Mouse (Mus musculus) thymus, postnatal 36 days (tissue): ENCODE measurements around the gene Fndc5.
A peak's percentile ranks its signal among the peaks of the same experiment; 100 is the strongest.

ENCODE experiments used
- DNase-seq, 2 experiments: peaks; one replicate each; pipeline ENCODE4 v3.0.0; 2022; ENCODE audit warnings: mixed read lengths in 2 of 2

Fndc5 gene

GRCm38 (mm10) chr4:129136579-129137391, at the start of gene Fndc5:
Gene Fndc5 (plus strand): TSS chr4:129136999.
- DNase-seq: no peak

- no peak for DNase-seq
Measured at GRCm38 (mm10) chr4:129087850-129088249, 48.9 kb upstream of the Fndc5 start.

GRCm38 (mm10) chr4:129095276-129095675, 41.5 kb upstream of the Fndc5 start:
- no peak for DNase-seq

DNA sequence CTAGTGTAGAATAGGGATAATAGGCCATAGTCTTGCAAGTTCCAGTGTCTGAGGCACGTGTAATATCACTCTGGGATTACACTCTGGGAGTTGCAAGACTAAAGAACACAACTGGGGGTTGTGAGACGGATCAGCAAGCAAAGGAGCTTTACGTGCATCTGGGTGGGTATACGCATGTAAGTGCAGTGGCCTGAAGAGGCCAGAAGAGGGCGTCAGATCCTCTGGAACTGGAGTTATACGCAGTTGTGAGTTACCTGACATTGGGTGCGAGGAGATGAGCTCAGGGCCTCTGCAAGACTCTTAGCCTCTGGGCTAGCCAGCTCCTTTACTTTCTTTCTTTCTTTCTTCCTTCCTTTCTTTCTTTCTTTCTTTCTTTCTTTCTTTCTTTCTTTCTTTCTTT, 39.8 kb upstream of the Fndc5 start:
- no peak for DNase-seq

DNA sequence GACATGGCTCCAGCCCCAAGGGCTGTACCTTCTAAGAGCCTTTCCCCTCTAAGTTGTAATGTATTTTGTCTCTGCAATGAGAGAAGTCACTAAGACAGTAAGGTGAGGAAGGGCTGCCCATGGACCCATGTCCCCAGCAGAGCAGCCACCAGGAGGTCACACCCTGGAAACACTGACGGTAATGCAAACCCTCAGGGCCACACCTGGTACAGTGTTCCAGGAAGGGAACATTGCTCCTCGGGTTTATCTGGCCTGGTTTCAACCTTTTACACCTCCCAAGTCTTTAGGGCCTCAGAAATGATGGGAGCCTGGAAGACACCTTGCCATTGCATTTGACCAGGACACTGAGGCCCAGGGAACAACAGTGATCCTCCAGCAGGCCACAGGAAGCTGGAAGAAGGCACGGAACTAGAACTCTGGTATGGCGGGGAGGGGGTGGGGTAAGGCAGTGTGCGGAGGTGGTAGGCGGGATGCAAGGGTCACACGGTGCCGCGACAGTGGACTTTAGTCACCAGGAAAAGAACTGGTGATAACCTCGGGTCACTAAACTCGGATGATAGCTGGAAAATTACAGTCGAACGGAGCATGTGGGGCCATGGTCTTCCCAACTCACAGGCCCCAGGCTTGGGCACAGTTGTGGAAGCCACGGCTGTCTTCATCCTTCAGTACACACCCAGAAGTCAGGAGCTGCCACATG, 34.5 kb upstream of the Fndc5 start:
- no peak for DNase-seq

DNA sequence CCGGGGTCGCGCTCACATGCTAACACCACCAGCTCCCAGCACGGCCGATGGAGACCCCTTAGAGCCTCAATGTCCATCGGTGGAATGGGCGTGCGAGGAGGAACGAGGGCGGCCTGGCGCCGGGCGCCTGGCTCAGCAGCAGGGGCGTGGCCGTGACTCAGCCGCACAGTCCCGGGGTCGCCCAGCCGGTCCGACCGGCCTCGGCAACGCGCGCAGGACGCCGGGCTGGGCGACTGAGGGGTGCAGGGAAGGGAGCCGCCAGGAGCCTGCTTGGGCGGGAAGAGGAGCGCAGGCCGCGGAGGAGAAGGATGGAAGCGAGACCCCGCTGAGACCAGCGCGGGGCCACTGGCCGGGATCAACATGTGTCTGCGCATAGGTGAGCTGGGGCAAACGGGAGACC, 31.4 kb upstream of the Fndc5 start, which contains the start of gene Tmem54:
TSS of gene Tmem54 (plus strand) at position 193 of the 400 bp plus-strand sequence.
- DNase-seq: no peak

- no peak for DNase-seq
Measured at GRCm38 (mm10) chr4:129106073-129106472, 30.7 kb upstream of the Fndc5 start.

GRCm38 (mm10) chr4:129107348-129107899, 29.4 kb upstream of the Fndc5 start:
- DNase-seq: no peak

DNA sequence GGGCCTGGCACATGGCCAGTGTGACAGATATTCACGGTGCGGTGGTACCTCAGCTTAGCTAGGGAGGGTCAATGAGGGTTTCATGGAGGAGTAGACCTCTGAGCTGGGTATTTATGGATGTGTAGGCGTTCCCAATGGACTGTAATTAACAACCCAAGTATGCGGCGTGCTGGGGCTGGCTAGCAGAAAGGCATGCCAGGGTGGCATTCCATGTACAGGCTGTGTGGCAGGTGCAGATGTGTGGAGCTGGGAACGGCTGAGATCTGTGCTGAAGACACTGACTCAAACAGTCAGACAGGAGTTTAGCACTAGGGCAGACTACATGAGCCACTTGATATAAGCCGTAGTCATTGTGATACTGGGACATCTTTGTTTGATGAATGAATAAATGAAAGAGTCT, 28.2 kb upstream of the Fndc5 start:
- DNase-seq: no peak

DNA sequence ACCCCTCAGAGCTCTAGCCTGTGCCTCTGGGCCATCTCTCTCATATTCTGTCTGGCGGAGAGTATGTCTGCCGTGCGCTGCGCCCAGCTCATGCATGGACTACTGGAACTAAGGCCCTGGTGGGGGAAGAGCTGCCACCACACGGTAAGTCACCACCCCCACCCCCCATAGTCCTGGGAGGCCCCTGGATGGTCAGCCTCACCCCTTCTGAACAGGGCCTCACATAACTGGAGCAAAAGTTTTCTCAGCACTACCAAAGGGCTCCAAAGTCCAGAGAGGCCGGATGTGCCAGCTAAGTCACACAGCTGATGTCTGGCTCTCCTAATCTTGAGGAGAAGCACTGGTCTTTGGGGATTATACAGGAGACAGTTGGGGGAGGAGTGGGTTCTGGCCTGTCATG, 26.0 kb upstream of the Fndc5 start:
- no peak for DNase-seq

DNA sequence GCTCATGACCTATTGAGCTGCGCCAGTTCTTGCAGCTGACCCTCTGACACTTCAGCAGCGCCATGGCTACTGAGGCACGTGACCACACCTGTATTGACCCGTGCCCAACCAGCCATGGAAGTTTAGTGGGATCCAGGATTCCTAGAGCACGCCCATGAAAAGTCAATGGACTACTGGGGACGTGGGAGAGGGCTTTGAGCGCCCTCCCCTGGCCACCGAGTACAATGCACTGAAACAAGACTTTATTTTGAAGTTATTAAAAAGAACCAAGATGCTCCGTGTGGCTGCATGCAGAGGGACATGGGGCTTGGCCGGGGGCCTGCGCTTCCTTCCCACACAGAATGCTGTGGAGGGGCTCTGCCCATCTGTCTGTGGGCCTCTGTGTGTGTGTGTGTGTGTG, 25.4 kb upstream of the Fndc5 start:
- DNase-seq: no peak

GRCm38 (mm10) chr4:129112231-129112630, 24.6 kb upstream of the Fndc5 start:
- DNase-seq: no peak

DNA sequence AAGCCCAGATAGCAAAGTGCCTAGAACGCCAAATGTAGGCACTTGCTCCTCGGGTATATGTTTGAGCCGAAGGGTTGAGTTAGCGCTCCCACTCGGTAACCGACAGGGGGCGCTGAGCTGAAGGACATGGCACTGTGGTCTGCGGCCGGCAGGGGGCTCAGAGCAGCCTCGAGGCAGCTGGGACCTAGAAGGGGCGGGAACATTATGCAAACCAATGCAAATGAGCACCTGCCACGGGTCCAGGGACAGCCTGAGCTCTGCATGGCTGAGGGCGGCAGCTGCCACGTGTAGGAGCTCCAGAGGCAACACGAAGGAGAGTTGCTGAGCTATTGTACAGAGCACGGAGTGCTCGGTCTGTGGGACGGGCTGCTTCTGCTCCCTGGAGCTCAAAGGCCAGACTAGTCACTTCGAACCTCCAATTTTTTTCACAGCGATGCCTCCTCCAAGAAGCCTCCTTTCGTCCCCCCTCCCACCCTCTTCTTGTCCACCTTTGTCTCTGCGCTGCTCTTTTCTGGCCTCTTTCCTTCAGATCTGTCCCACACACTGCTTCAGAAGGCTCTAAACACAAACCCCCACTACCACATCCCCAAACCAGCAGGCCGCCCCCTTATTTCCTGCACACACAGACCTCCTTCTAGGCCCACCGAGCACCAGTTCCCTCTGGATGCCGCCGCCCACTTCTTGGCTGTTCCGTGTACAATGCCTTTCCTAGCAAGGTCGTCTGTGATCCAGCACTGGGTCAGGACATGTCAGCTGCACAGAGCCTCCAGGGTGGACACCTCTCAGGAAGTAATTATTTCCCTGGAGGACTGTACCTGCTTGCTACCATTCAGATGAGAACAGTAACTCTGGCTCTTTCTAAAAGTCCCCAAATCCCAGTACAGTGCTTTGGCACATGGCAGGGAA, 23.5 kb upstream of the Fndc5 start:
- peak; percentile 55 to 60 for DNase-seq

DNA sequence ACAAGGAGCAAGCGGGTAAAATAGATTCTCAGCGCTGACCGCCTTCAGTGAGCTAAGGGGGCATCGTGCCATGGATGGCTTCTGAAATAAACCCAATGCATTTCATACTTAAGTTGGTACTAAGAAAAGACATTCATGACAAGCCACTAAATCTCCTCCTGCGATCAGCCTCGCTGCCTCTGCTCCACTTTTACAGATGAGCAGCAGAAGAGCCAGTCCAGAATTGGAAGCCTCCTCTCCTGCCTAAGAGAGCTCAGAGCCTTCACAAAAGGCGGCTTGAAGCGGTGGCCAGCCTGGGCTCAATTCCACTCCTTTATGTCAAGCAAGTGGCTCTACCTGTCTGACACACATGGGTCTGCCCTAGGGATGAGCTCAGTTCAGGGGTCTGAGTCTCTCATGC, 20.1 kb upstream of the Fndc5 start:
- no peak for DNase-seq

- no peak for DNase-seq
Measured at GRCm38 (mm10) chr4:129117720-129118510, 18.9 kb upstream of the Fndc5 start.

DNA sequence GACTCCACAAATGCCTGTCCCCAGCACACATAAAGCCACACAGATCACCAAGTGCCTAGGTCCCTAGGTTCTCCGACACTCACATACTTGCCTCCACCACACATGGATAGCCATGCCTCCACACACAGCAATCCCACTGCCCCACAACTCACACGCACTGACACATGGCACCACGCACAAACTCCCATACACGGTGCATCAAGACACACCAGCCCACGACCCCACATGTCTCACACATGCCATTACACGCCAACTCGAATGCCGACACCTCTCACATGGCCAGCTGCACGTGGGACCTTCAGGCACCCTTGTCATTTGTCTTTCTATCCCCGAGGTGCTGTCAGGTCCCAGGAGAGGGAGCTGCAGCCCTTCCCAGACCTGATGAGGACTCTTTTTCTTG, 17.1 kb upstream of the Fndc5 start:
- no peak for DNase-seq

- peak; percentile 71 to 73 for DNase-seq
Measured at GRCm38 (mm10) chr4:129120520-129121445, 16.0 kb upstream of the Fndc5 start.

GRCm38 (mm10) chr4:129121569-129122086, 15.2 kb upstream of the Fndc5 start, which contains the start of gene Hpca:
Gene Hpca (minus strand): TSS chr4:129122036.
- DNase-seq: no peak

DNA sequence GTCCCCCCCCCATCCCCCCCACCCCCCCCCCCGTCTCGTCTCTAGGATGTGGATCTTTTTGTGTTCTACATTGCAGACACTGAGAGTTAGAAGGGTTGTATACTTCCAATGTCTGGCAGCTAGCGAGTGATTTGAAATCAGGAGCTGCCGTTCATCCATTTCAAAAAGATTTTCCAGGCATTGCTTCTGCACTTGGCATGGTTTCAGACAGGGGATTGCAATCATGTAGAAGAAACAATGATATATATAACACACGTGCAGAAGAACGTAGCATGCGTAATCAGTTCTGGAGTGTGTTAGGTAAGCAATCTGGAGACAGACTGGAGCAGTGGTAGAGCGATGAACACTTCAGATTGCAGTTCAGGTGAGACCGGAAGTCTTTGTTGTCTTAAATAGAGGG, 14.7 kb upstream of the Fndc5 start:
- no peak for DNase-seq

GRCm38 (mm10) chr4:129122719-129123118, 14.1 kb upstream of the Fndc5 start:
- no peak for DNase-seq
